In the genomic region with DNA sequence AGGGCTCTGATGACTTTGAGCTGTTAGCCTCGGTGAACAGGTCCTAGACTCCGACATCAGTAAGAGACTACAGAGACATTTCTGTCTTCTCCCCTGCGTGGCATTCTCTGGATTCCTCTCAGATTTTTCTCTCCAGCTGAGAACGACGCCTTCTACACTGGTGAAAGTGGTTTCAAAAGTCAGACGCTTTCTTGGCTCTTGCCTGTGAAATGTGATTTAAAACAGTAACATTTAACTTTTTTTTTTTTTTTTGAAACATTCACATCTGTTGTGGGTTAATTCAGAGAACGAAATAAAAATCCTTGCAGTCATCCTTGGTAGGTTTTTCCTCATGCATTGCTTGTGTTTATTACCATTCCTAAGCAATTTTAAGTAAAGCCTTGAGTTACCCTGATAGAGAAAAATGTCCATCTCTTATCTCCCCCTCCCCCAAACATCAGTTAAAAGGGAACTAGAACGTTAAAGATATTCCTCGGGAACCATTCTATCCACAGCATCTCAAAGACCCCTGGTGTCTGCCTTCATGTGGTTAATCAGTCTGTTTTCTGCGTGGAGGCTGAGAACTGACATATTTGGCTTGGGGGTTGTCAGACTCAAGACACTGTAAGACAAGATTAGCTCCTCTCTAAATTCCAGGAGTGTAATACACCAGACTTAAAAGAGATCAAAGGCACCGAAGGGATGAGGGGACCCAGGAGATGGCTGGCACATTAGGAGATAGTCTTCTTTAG, we compare ENCODE assay signal across 7 mouse cellular contexts. TPM values are rescaled to one million over a fixed set of nuclear protein-coding genes. Genes with fewer than 3 reads are reported as not detected.
DNase-seq lines count a peak whose midpoint lies in the region; ATAC-seq and TF ChIP-seq lines count a peak whose summit lies in the region.

No protein-coding gene starts in this region.

- 8% methylated on average over 11 of the region's 11 CpGs for WGBS in lung, embryonic 16.5 days
- WGBS in forebrain, embryonic 10.5 days = 23% methylated on average over 11 of the region's 11 CpGs
- WGBS in limb, embryonic 11.5 days = 18% methylated on average over 11 of the region's 11 CpGs
- 18% methylated on average over 11 of the region's 11 CpGs for WGBS in small intestine, adult 2 months

- H3K27me3 ChIP-seq in lung, embryonic 16.5 days (ENCODE audit: control insufficient read depth, insufficient read depth, low read depth, low read length) = no peaks in the 10 kb centered on the region
- no peaks in the 10 kb centered on the region for H3K27me3 ChIP-seq in forebrain, embryonic 10.5 days (ENCODE audit: poor library complexity, severe bottlenecking)
- H3K27me3 ChIP-seq in limb, embryonic 11.5 days (ENCODE audit: control insufficient read depth, insufficient read depth, low read length) = no peaks in the 10 kb centered on the region
- H3K27me3 ChIP-seq in small intestine, adult 2 months (ENCODE audit: control insufficient read depth, insufficient read depth, low read length) = no peaks in the 10 kb centered on the region

- no peaks in the 10 kb centered on the region for H3K9me3 ChIP-seq in lung, embryonic 16.5 days (ENCODE audit: control insufficient read depth, low read length)
- H3K9me3 ChIP-seq in forebrain, embryonic 10.5 days = no peaks in the 10 kb centered on the region
- H3K9me3 ChIP-seq in limb, embryonic 11.5 days (ENCODE audit: control insufficient read depth, low read length) = no peaks in the 10 kb centered on the region

- no peak for TF ChIP-seq POLR2A in small intestine, adult 2 months (IDR thresholded peaks at IDR 0.05; ENCODE audit: low read depth, low read length)

- no peak for ATAC-seq in lung, embryonic 16.5 days (ENCODE audit: low read depth)
- ATAC-seq in limb, embryonic 11.5 days (ENCODE audit: insufficient number of reproducible peaks, low FRiP score, low TSS enrichment, low read depth) = no peak

- peaks cover 43% of the 10 kb centered on the region for H3K4me1 ChIP-seq in lung, embryonic 16.5 days (replicated peaks; ENCODE audit: control insufficient read depth, insufficient read depth, low read length)
- peaks cover 27% of the 10 kb centered on the region for H3K4me1 ChIP-seq in forebrain, embryonic 10.5 days
- peaks cover 5% of the 10 kb centered on the region; the same call in 1 of the 2 replicates for H3K4me1 ChIP-seq in limb, embryonic 11.5 days (ENCODE audit: control insufficient read depth, insufficient read depth, low read length)
- peaks cover 34% of the 10 kb centered on the region for H3K4me1 ChIP-seq in small intestine, adult 2 months (ENCODE audit: control insufficient read depth, insufficient read depth, insufficient read length, low read length)

- TF ChIP-seq CTCF in small intestine, adult 2 months (IDR thresholded peaks at IDR 0.05; ENCODE audit: extremely low read depth, insufficient read length, insufficient replicate concordance, low read depth, low read length) = no peak

- H3K4me3 ChIP-seq in lung, embryonic 16.5 days (ENCODE audit: low read length) = peak overlapping the region; percentile 31
- H3K4me3 ChIP-seq in forebrain, embryonic 10.5 days = peak overlapping the region; percentile 56
- peak overlapping the region; percentile 26; the same call in 1 of the 2 replicates for H3K4me3 ChIP-seq in limb, embryonic 11.5 days (ENCODE audit: low read depth, low read length)
- no peak overlapping the region for H3K4me3 ChIP-seq in small intestine, adult 2 months (ENCODE audit: low read depth, low read length)

- peak overlapping the region; percentile 89 for H3K27ac ChIP-seq in lung, embryonic 16.5 days (ENCODE audit: low read length)
- peak overlapping the region; percentile 86 for H3K27ac ChIP-seq in forebrain, embryonic 10.5 days
- H3K27ac ChIP-seq in limb, embryonic 11.5 days (replicated peaks; ENCODE audit: low read depth, low read length) = 0 out of 2 replicates have a peak overlapping the region, but pooled peaks have one; percentile 10
- H3K27ac ChIP-seq in small intestine, adult 2 months (ENCODE audit: insufficient read depth, low read depth, low read length) = peak overlapping the region; percentile 58

- no peaks in the 10 kb centered on the region for H3K36me3 ChIP-seq in lung, embryonic 16.5 days (ENCODE audit: control insufficient read depth, insufficient read depth, low read length)
- no peaks in the 10 kb centered on the region for H3K36me3 ChIP-seq in forebrain, embryonic 10.5 days (replicated peaks)
- no peaks in the 10 kb centered on the region for H3K36me3 ChIP-seq in limb, embryonic 11.5 days (ENCODE audit: control insufficient read depth, insufficient read depth, low read length)
- H3K36me3 ChIP-seq in small intestine, adult 2 months (ENCODE audit: control insufficient read depth, insufficient read depth, low read length) = no peaks in the 10 kb centered on the region

- H3K9ac ChIP-seq in lung, embryonic 16.5 days (ENCODE audit: low read length) = peak overlapping the region; percentile 33; the same call in 1 of the 2 replicates
- no peak overlapping the region for H3K9ac ChIP-seq in limb, embryonic 11.5 days (ENCODE audit: low read length)

- no peak for DNase-seq in lung, postnatal 25 days (ENCODE audit: low spot score)
- DNase-seq in forebrain, embryonic 10.5 days (ENCODE audit: extremely low spot score, low spot score) = no peak
- DNase-seq in limb, embryonic 11.5 days (ENCODE audit: low spot score) = no peak
- no peak for DNase-seq in urinary bladder, postnatal 10 days (ENCODE audit: low spot score)
- no peak for DNase-seq in kidney, adult 11 months

- peak overlapping the region; percentile 50 for H3K4me2 ChIP-seq in lung, embryonic 16.5 days (ENCODE audit: low read depth, low read length)
- H3K4me2 ChIP-seq in limb, embryonic 11.5 days (ENCODE audit: low read depth, severe bottlenecking) = peak overlapping the region; percentile 54; the same call in 1 of the 2 replicates

RNA-seq across cellular contexts. Expression of a gene that starts 57.6 kb away (rescaled TPM):
- 9.4 and 10.6 TPM in 2 replicates for polyA plus RNA-seq in lung, embryonic 16.5 days (2015; fragmentation: Nextera tagmentation; extraction: Ambion mirVana)
- polyA plus RNA-seq in forebrain, embryonic 10.5 days (2016; fragmentation: Nextera tagmentation; extraction: Ambion mirVana) = 2.5 and 2.8 TPM in 2 replicates
- 7.1 and 7.2 TPM in 2 replicates for polyA plus RNA-seq in limb, embryonic 11.5 days (2014; fragmentation: Nextera tagmentation; extraction: Ambion mirVana)
- 4.4 and 6.0 TPM in 2 replicates for polyA plus RNA-seq in small intestine, adult 2 months (2012; rRNA removed)

Comparison
In these comparisons a context has a peak if more than half of its experiments do, and no peak if none do; other contexts are left out.
1. H3K27ac ChIP-seq: peak in every context shown above with its lines; median percentile 89 in lung, embryonic 16.5 days; 86 in forebrain, embryonic 10.5 days; 58 in small intestine, adult 2 months; 10 in limb, embryonic 11.5 days.